Mouse (Mus musculus) CD8-positive naive resting alpha-beta T cell, adult 2 months (primary cell): ENCODE measurements around the gene Xaf1.

ENCODE experiments used
- DNase-seq, 2 experiments: peaks; one replicate each; pipeline ENCODE4 v3.0.0; 2022; ENCODE audit warnings: low read depth in 2 of 2, low spot score in 2 of 2

Gene Xaf1

DNA sequence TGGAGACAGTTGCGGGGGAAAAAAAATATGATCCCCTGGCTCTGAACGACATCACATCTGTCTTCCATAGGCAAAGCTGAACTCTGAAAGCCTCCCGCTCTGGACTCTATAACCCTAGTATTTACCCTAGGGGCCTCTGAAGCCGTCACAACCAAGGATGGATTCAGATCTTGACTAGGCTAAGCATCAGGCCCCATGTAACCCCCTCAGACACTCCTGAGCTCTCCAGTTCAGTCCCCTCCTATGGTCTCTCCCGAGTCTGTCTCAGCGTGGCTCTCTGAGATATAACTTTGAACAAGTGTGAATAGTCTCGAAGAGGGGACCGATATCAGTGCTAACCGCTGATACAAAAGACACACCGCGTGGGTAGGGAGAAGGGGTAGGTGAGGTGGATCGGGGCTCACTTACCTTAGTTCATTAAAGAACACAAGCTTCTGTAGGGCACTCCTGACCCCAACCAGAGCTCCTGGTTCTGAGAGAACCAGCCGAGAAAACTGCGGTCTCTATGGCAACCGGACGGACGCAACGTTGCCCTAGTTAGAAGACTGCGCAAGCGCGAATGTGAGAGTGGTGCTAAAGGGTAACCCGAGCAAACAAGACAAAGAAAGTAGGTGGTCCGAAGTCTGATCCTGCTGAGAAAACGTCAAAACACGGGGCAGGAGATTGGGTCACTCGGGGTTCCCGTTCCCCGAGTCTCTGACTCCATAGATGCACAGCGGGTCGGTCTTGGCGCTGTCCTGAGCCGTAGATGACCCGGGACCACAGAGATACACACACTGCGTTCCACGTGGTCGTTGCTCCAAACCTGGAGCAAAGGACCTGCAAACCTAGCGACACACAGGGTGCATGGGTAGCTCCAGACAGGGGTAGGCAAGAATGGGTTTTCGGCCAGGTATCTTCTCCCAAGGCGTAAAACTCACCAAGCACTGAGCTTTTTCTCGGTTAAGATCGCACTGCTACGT is 60.2 kb downstream of the Xaf1 start:
- DNase-seq: peak in 1 of 2 experiments; percentile 3

GRCm38 (mm10) chr11:72362347-72362741 is 60.9 kb downstream of the Xaf1 start, which contains the start of gene Tekt1:
Gene Tekt1 (minus strand): TSS chr11:72362442.
- DNase-seq: no peak
